Mouse (Mus musculus) intestine, embryonic 15.5 days (tissue): ENCODE data around the gene Rhox4a2. TPM values are rescaled to one million over a fixed set of nuclear protein-coding genes. Genes with fewer than 3 reads are reported as not detected.
"Not testable (repeated sequence)": the region's sequence is repeated elsewhere in the genome, so short reads cannot be mapped to it uniquely, and the experiment has no call there.

Experiments used
- ATAC-seq: fragments of 200-750 bp; cut with Nextera tagmentation; 2 replicates; pipeline ENCODE4 v1.8.0; 2017; ENCODE audit warnings: moderate TSS enrichment, moderate library complexity
- H3K27ac ChIP-seq: fragments of 300-500 bp; sonication (generic); 2 replicates; pipeline ENCODE4 v1.5.1; 2015; ENCODE audit warnings: mild to moderate bottlenecking, inconsistent platforms
- H3K27me3 ChIP-seq: fragments of 300-500 bp; sonication (generic); replicated peaks from 2 replicates; pipeline ENCODE4 v1.6.1; 2015; ENCODE audit warnings: inconsistent platforms
- H3K36me3 ChIP-seq: fragments of 300-500 bp; sonication (generic); 2 replicates; pipeline ENCODE4 v1.6.1; 2015; ENCODE audit warnings: inconsistent platforms
- H3K4me1 ChIP-seq: fragments of 300-500 bp; sonication (generic); replicated peaks from 2 replicates; pipeline ENCODE4 v1.6.1; 2015; ENCODE audit warnings: inconsistent platforms
- H3K4me2 ChIP-seq: fragments of 300-500 bp; sonication (generic); replicated peaks from 2 replicates; pipeline ENCODE4 v1.6.1; 2015; ENCODE audit warnings: mild to moderate bottlenecking, inconsistent platforms
- H3K4me3 ChIP-seq: fragments of 300-500 bp; sonication (generic); replicated peaks from 2 replicates; pipeline ENCODE4 v1.5.1; 2015; ENCODE audit warnings: inconsistent platforms
- H3K9ac ChIP-seq: fragments of 300-500 bp; sonication (generic); 2 replicates; pipeline ENCODE4 v1.6.1; 2015; ENCODE audit warnings: inconsistent platforms
- H3K9me3 ChIP-seq: fragments of 300-500 bp; sonication (generic); 2 replicates; pipeline ENCODE4 v1.6.1; 2016; ENCODE audit warnings: inconsistent platforms
- WGBS: fragments of 180-500 bp; shearing (Covaris S2); methylation state at CpG from one replicate; pipeline ENCODE4 v1.1.7; 2015; 5-methylcytosine and 5-hydroxymethylcytosine counted together
- polyA plus RNA-seq: library from polyadenylated mRNA; unstranded; fragments of >200 nt; fragmentation: Nextera tagmentation; extraction: Ambion mirVana; gene quantifications from 2 replicates; pipeline ENCODE4 v1.2.1, GENCODE M21; 2015

Gene Rhox4a2
- polyA plus RNA-seq = not detected in 2 replicates

DNA sequence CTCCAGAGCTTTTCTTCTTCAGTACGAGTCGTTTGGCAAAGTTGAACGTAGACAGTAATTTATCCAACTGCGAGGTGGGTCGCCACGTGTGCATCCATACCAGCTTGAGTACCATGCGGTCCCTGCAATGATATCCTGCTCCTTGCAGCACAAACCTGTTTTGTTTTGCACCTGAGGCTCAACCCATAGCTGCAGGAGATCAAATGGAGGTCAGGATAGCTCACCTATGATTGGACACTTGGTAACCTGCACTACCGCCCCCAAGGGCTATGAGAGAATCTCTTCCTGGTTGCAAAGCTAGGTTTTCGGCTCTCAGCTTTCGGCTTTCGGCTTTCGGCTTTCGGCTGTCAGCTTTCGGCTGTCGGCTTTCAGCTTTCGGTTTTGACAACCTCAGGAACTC is at the start of gene Rhox4a2:
TSS of gene Rhox4a2 (plus strand) at position 301 of the 400 bp plus-strand sequence.
- H3K9me3 ChIP-seq, H3K4me3 ChIP-seq, H3K27me3 ChIP-seq, H3K4me1 ChIP-seq, H3K36me3 ChIP-seq, H3K9ac ChIP-seq, ATAC-seq, H3K4me2 ChIP-seq, H3K27ac ChIP-seq: not testable (repeated sequence)
- WGBS = 96% methylated on average over 8 of the region's 16 CpGs

GRCm38 (mm10) chrX:37379728-37380127 is 10.9 kb upstream of the Rhox4a2 start, which contains the start of gene Rhox3a2:
Gene Rhox3a2 (plus strand): TSS chrX:37380028.
- H3K4me3 ChIP-seq, H3K27ac ChIP-seq, ATAC-seq, H3K36me3 ChIP-seq, H3K4me1 ChIP-seq, H3K9ac ChIP-seq, H3K9me3 ChIP-seq, H3K27me3 ChIP-seq, H3K4me2 ChIP-seq: not testable (repeated sequence)
- no CpG with 5 or more reads among the region's 1 CpGs for WGBS

GRCm38 (mm10) chrX:37411767-37412166 is 21.1 kb downstream of the Rhox4a2 start, which contains the start of gene Rhox2b:
Gene Rhox2b (plus strand): TSS chrX:37412067.
- H3K4me1 ChIP-seq, H3K9me3 ChIP-seq, H3K4me2 ChIP-seq, ATAC-seq, H3K36me3 ChIP-seq, H3K27me3 ChIP-seq, H3K27ac ChIP-seq, H3K9ac ChIP-seq, H3K4me3 ChIP-seq: not testable (repeated sequence)
- WGBS = no CpG with 5 or more reads among the region's 9 CpGs

- H3K4me3 ChIP-seq, H3K27ac ChIP-seq, H3K4me2 ChIP-seq, H3K9me3 ChIP-seq, H3K4me1 ChIP-seq, H3K27me3 ChIP-seq, H3K36me3 ChIP-seq, H3K9ac ChIP-seq, ATAC-seq: not testable (repeated sequence)
- 87% methylated on average over 15 of the region's 15 CpGs for WGBS
These were observed 41.5 kb downstream of the Rhox4a2 start, which contains the start of gene Rhox4b for GRCm38 (mm10) chrX:37432194-37432593. Gene Rhox4b (plus strand): TSS chrX:37432494.

Other genes starting within 250 kb of the Rhox4a2 start
- gene Akap14, start 222.0 kb upstream of the Rhox4a2 start, polyA plus RNA-seq = 0.11 TPM in 1 of 2 replicates, not detected in the other
- gene Ndufa1, start 199.7 kb upstream of the Rhox4a2 start, polyA plus RNA-seq = 385 and 424 TPM in 2 replicates
- 8.3 and 9.3 TPM in 2 replicates for gene Rnf113a1, start 199.6 kb upstream of the Rhox4a2 start, polyA plus RNA-seq
- gene Gm9, start 179.8 kb upstream of the Rhox4a2 start, polyA plus RNA-seq = not detected in 2 replicates
- gene Rhox1, start 168.6 kb upstream of the Rhox4a2 start, polyA plus RNA-seq = not detected in 2 replicates
- not detected in 2 replicates for gene Rhox2a, start 145.9 kb upstream of the Rhox4a2 start, polyA plus RNA-seq
- not detected in 2 replicates for gene Rhox3a, start 140.9 kb upstream of the Rhox4a2 start, polyA plus RNA-seq
- not detected in 2 replicates for gene Rhox4a, start 125.5 kb upstream of the Rhox4a2 start, polyA plus RNA-seq
- not detected in 2 replicates for gene Rhox3a2, start 10.8 kb upstream of the Rhox4a2 start, polyA plus RNA-seq
- not detected in 2 replicates for gene Rhox2b, start 21.2 kb downstream of the Rhox4a2 start, polyA plus RNA-seq
- gene Rhox4b, start 41.6 kb downstream of the Rhox4a2 start, polyA plus RNA-seq = not detected in 2 replicates
- not detected in 2 replicates for gene Rhox2c, start 62.8 kb downstream of the Rhox4a2 start, polyA plus RNA-seq
- not detected in 2 replicates for gene Rhox3c, start 67.7 kb downstream of the Rhox4a2 start, polyA plus RNA-seq
- gene Rhox4c, start 89.5 kb downstream of the Rhox4a2 start, polyA plus RNA-seq = not detected in 2 replicates
- gene Rhox2d, start 102.6 kb downstream of the Rhox4a2 start, polyA plus RNA-seq = not detected in 2 replicates
- gene Rhox4d, start 123.5 kb downstream of the Rhox4a2 start, polyA plus RNA-seq = not detected in 2 replicates
- not detected in 2 replicates for gene Rhox2e, start 139.6 kb downstream of the Rhox4a2 start, polyA plus RNA-seq
- not detected in 2 replicates for gene Rhox3e, start 151.2 kb downstream of the Rhox4a2 start, polyA plus RNA-seq
- gene Rhox4e, start 166.6 kb downstream of the Rhox4a2 start, polyA plus RNA-seq = not detected in 2 replicates
- gene Rhox2f, start 180.6 kb downstream of the Rhox4a2 start, polyA plus RNA-seq = not detected in 2 replicates
- not detected in 2 replicates for gene Rhox3f, start 190.1 kb downstream of the Rhox4a2 start, polyA plus RNA-seq
- not detected in 2 replicates for gene Rhox4f, start 216.9 kb downstream of the Rhox4a2 start, polyA plus RNA-seq
- gene Rhox3g, start 237.8 kb downstream of the Rhox4a2 start, polyA plus RNA-seq = not detected in 2 replicates